Mouse (Mus musculus) heart, adult 2 months (tissue): ENCODE measurements at regions not wholly inside any gene's neighbourhood (a gene's known extent, or its start where the extent isn't known, plus 50 kb on each side); places are given as distances from the start of the nearest gene placed in this dataset.

Experiments used
- DNase-seq, 2 experiments: peaks; one replicate each; pipeline ENCODE4 v3.0.0; 2021
- H3K27ac ChIP-seq: fragments of 200-600 bp; 2 replicates; pipeline ENCODE4 v1.8.1; 2022
- H3K27me3 ChIP-seq: fragments of 200-500 bp; 2 replicates; pipeline ENCODE4 v1.6.1; 2012; ENCODE audit warnings: mild to moderate bottlenecking, low read length, inconsistent platforms, mixed read lengths; ENCODE audit not compliant: control insufficient read depth, insufficient read depth
- H3K36me3 ChIP-seq: fragments of 200-500 bp; 2 replicates; pipeline ENCODE4 v1.6.1; 2012; ENCODE audit warnings: low read length, inconsistent platforms; ENCODE audit not compliant: control insufficient read depth, insufficient read depth
- H3K4me1 ChIP-seq: fragments of 200-500 bp; 2 replicates; pipeline ENCODE4 v1.6.1; 2011; ENCODE audit warnings: low read length; ENCODE audit not compliant: control insufficient read depth, insufficient read depth
- H3K4me3 ChIP-seq: fragments of 200-600 bp; 2 replicates; pipeline ENCODE4 v1.8.1; 2022
- H3K79me2 ChIP-seq: fragments of 200-500 bp; replicated peaks from 2 replicates; pipeline ENCODE4 v1.6.1; 2012; ENCODE audit warnings: mild to moderate bottlenecking, inconsistent platforms, low read length, moderate library complexity, mixed read lengths; ENCODE audit not compliant: control insufficient read depth, insufficient read depth
- H3K9ac ChIP-seq: fragments of 200-500 bp; 2 replicates; pipeline ENCODE4 v1.6.1; 2012; ENCODE audit warnings: low read depth, mild to moderate bottlenecking, control low read depth, inconsistent platforms, low read length, mixed read lengths
- CTCF ChIP-seq: fragments of 200-600 bp; IDR thresholded peaks from 2 replicates; pipeline ENCODE4 v1.8.1; 2022; ENCODE audit warnings: antibody characterized with exemption, mild to moderate bottlenecking, moderate library complexity
- EP300 ChIP-seq: fragments of 200-500 bp; IDR thresholded peaks from 2 replicates; pipeline ENCODE4 v1.6.1; 2011; ENCODE audit warnings: low read depth, low read length, control low read depth; ENCODE audit not compliant: insufficient read depth
- POLR2A ChIP-seq: fragments of 200-500 bp; IDR thresholded peaks from 2 replicates; pipeline ENCODE4 v1.6.1; 2011; ENCODE audit warnings: mild to moderate bottlenecking, low read depth, low read length, control low read depth; ENCODE audit not compliant: insufficient read depth
- WGBS: fragments of 180-500 bp; shearing (Covaris S2); methylation state at CpG from one replicate; pipeline ENCODE4 v1.1.7; 2018; 5-methylcytosine and 5-hydroxymethylcytosine counted together
- intact Hi-C: fragments of 180-260 bp; cut with DNase I; formaldehyde crosslinking; loops from one replicate; pipeline ENCODE4 v1.15.1; 2025

DNA sequence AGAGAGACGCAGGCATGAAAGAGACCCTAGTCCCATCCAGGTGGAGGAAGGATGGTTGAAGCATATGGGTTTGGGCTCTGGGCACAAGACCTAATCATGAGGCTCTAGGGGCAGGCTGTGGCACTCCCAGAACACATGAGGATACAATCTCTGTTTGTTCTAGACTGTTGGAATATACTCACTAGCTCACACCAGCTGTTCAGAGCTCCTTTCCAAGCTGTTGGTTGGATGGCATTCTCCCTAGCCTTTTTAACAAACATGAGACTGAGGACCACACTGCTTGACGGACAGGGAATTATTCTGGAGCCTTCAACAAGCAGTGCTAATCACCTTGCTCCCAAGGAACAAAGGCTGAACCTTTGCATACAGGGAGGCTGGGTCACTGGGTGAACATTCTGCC is 263.6 kb downstream of the Qk start:
- Histone ChIP-seq H3K9ac (no peak overlapping the region), H3K4me3 (no peak overlapping the region), H3K36me3 (no peaks in the 10 kb centered on the region; the same call in 1 of the 2 replicates), H3K27ac (no peak overlapping the region), H3K27me3 (no peaks in the 10 kb centered on the region), H3K79me2 (no peaks in the 10 kb centered on the region), H3K4me1 (no peaks in the 10 kb centered on the region; the same call in 1 of the 2 replicates)
- intact Hi-C loops, result no loop called here
- TF ChIP-seq EP300 (no peak), POLR2A (no peak), CTCF (no peak)
- WGBS, result 97% methylated on average over 2 of the region's 2 CpGs
- peak in 1 of 2 experiments; percentile 12 for DNase-seq

DNA sequence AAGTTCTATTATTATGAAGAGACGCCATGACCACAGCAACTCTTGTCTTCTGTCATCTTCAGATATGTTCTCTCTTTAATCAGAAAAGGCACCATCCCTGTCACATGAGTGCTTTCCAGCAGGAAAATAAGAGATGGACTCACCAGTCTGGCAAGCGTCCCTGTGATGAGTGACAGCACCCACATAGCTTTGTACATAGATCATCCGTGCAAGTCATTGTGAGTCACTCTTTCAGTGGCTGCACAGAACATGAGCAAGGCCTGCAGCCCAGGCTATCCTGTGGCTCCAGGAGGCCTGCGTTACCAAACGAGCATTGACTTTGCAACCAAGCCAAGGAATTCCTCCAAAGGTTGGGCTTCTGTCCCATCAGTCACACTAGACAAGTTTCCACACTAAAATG is 265.3 kb downstream of the Qk start:
- TF ChIP-seq POLR2A, result no peak
- no peak for TF ChIP-seq CTCF
- TF ChIP-seq EP300, result 0 out of 2 replicates have a peak, but pooled peaks have one; percentile 22
- no peak overlapping the region for H3K27ac ChIP-seq
- H3K36me3 ChIP-seq, result no peaks in the 10 kb centered on the region
- H3K9ac ChIP-seq, result no peak overlapping the region
- 64% methylated on average over 5 of the region's 5 CpGs for WGBS
- H3K27me3 ChIP-seq, result no peaks in the 10 kb centered on the region
- intact Hi-C loops, result no loop called here
- no peaks in the 10 kb centered on the region; the same call in 1 of the 2 replicates for H3K4me1 ChIP-seq
- H3K4me3 ChIP-seq, result no peak overlapping the region
- no peaks in the 10 kb centered on the region for H3K79me2 ChIP-seq
- DNase-seq, result peak; percentile 32 to 37

DNA sequence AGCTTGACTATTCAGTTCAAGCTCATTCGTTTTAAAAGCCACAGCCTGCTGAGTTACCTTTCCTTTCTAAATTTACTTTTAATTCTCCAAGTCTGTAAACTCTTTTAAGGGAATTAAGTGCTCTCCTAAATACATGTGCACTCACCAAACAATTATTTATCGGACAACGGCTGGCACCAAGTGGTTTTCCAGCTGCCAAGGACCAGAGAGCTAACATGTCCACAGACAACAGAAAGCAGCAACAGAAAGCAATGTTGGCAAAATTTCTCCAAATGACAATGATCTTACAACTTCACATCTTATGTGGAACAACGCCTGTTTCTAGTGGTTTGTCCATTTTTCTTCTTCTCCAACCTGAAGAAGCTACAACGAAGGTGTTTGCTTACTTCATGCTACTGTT is 275.3 kb downstream of the Qk start:
- peaks cover 9% of the 10 kb centered on the region; the same call in 1 of the 2 replicates for H3K36me3 ChIP-seq
- peak in 1 of 2 experiments; percentile 15 for DNase-seq
- TF ChIP-seq CTCF (peak; percentile 31; the same call in 1 of the 2 replicates), POLR2A (no peak)
- H3K9ac ChIP-seq, result no peak overlapping the region
- no peaks in the 10 kb centered on the region for H3K79me2 ChIP-seq
- H3K4me1 ChIP-seq, result peaks cover 6% of the 10 kb centered on the region
- no peak overlapping the region for H3K4me3 ChIP-seq
- H3K27ac ChIP-seq, result no peak overlapping the region
- WGBS, result 62% methylated on average over 5 of the region's 5 CpGs
- intact Hi-C loops, result no loop called here
- no peaks in the 10 kb centered on the region for H3K27me3 ChIP-seq

DNA sequence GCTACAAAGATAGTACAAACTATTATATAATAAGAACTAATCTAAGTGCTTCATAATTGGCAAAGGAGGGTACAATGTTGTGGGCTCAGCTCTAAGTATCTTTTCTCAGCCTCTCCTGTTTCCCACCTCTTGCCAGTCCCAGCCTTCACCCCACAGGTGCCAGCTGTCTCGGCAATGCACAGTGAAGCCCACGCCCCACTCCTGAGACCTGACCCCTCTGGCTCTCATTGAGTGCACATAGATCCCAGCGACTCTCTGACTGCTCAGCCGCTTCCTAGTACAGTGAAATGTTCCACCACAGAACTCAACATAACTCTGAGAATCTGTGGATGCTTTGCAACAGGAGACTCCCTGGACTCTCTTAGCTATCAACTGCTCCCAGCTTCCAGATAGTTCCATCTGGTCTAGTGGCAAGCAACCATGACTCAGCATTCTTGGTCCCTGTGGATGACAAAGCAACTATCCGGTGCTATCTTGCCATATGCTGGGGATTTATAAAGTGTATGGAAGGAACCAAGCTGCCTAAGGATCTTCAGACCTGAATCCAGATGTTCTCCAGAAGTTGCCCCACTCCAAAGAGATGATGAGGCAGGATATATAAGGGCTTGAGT is 277.5 kb downstream of the Qk start:
- DNase-seq, result peak in 1 of 2 experiments; percentile 18
- Histone ChIP-seq H3K27me3 (no peaks in the 10 kb centered on the region), H3K9ac (no peak overlapping the region), H3K27ac (no peak overlapping the region; the same call in 1 of the 2 replicates), H3K4me3 (no peak overlapping the region), H3K79me2 (no peaks in the 10 kb centered on the region), H3K4me1 (peaks cover 15% of the 10 kb centered on the region), H3K36me3 (peaks cover 14% of the 10 kb centered on the region; the same call in 1 of the 2 replicates)
- intact Hi-C loops, result no loop called here
- no peak for TF ChIP-seq CTCF
- no peak for TF ChIP-seq EP300
- 84% methylated on average over 5 of the region's 5 CpGs for WGBS

DNA sequence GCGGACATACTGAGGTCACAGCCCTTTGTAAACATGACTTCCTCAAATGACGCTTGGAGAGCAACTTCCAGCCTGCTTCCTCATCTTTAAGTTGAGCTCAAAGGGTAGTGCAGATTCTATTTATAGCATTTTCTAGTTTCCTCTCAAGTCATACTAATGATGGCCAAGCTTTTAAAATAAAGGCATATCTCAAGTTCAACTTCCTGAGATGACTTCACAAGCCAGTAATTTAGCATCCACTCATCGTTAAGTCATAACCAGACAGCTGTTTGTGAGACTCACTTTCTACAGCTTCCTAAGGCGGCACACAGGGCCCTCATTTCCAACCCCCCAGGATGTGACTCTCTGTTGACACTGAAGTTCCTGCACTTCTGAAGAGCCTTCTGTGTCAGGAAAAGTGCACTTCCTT is 278.7 kb downstream of the Qk start:
- 28% methylated on average over 4 of the region's 4 CpGs for WGBS
- intact Hi-C loops, result loop anchor here (1.0 kb wide), 1 partner anchor 276 kb away; no protein-coding TSS in a partner anchor
- Histone ChIP-seq H3K36me3 (peaks cover 15% of the 10 kb centered on the region; the same call in 1 of the 2 replicates), H3K4me1 (peaks cover 17% of the 10 kb centered on the region), H3K27ac (peak overlapping the region; percentile 86), H3K9ac (no peak overlapping the region), H3K79me2 (no peaks in the 10 kb centered on the region), H3K4me3 (no peak overlapping the region), H3K27me3 (no peaks in the 10 kb centered on the region)
- peak; percentile 60; the same call in 1 of the 2 replicates for TF ChIP-seq EP300
- TF ChIP-seq POLR2A, result no peak
- DNase-seq, result peak; percentile 38 to 60

DNA sequence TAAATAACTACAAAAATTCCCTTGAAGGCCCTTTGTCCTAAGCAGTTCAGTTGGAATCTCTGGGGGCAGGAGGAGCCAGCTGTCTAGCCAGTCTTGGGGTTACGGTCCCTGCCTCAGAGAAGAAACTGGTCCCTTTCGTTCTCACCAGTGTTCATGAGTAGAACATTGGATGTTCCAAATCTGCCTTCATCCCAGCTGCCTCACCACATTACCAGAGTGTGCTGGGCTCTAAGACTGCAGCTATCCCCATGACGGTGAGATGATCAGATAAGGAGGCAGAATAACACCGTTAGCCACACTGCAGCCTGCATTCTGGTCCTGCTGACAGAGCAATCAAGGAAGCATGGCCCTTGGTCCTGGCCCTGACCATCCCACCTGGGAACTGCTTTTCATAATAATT is 279.3 kb downstream of the Qk start:
- Histone ChIP-seq H3K79me2 (no peaks in the 10 kb centered on the region), H3K27ac (peak overlapping the region; percentile 86), H3K36me3 (peaks cover 15% of the 10 kb centered on the region; the same call in 1 of the 2 replicates), H3K4me3 (no peak overlapping the region), H3K27me3 (no peaks in the 10 kb centered on the region), H3K9ac (peak overlapping the region; percentile 2; the same call in 1 of the 2 replicates), H3K4me1 (peaks cover 17% of the 10 kb centered on the region)
- WGBS, result 33% methylated on average over 4 of the region's 4 CpGs
- TF ChIP-seq POLR2A (no peak), CTCF (no peak), EP300 (no peak)
- DNase-seq, result peak; percentile 20 to 33
- intact Hi-C loops, result no loop called here
